Mouse (Mus musculus): ENCODE results near the gene Pef1. TPM values are rescaled to one million over a fixed set of nuclear protein-coding genes. Genes with fewer than 3 reads are reported as not detected.
A peak's percentile ranks its signal among the peaks of the same experiment; 100 is the strongest.

The Pef1 gene
- polyA plus RNA-seq, 1 experiment from 2014 or later = 68.0 TPM

- H3K4me2 ChIP-seq (ENCODE audit: low read length) = peak overlapping the region; percentile 58
- peak overlapping the region; percentile 65 for H3K9ac ChIP-seq (ENCODE audit: low read length)
- peak overlapping the region; percentile 80 to 91 for H3K27ac ChIP-seq (replicated peaks in 1 of 2; ENCODE audit: control insufficient read depth in 1 of 2, insufficient read depth in 1 of 2, low read depth in 2 of 2, low read length in 2 of 2)
- no peaks in the 10 kb centered on the region for H3K27me3 ChIP-seq (ENCODE audit: control insufficient read depth, insufficient read depth, low read length)
- 32% methylated on average over 16 of the region's 16 CpGs for WGBS
- H3K36me3 ChIP-seq (ENCODE audit: control insufficient read depth, insufficient read depth, low read length) = peaks cover 10% of the 10 kb centered on the region
- peak; percentile 66 for ATAC-seq (ENCODE audit: insufficient number of reproducible peaks, insufficient read depth, low FRiP score, low read depth)
- H3K4me3 ChIP-seq (ENCODE audit: control insufficient read depth in 1 of 2, insufficient read depth in 1 of 2, low read depth in 1 of 2, low read length in 2 of 2) = peak overlapping the region in 1 of 2 experiments; percentile 19; a peak in 2 of 4 replicates
- peaks cover 69 to 78% of the 10 kb centered on the region in 2 experiments for H3K4me1 ChIP-seq (ENCODE audit: control insufficient read depth in 2 of 2, insufficient read depth in 2 of 2, low read length in 2 of 2)
- no peaks in the 10 kb centered on the region for H3K9me3 ChIP-seq (ENCODE audit: control insufficient read depth, low read length)
Measured at GRCm38 (mm10) chr4:130168280-130169183, 66.2 kb downstream of the Pef1 start.

- Histone ChIP-seq H3K4me3 (ENCODE audit: control insufficient read depth in 1 of 2, insufficient read depth in 1 of 2, low read depth in 1 of 2, low read length in 2 of 2) (no peak overlapping the region), H3K27ac (replicated peaks in 1 of 2; ENCODE audit: control insufficient read depth in 1 of 2, insufficient read depth in 1 of 2, low read depth in 2 of 2, low read length in 2 of 2) (peak overlapping the region in 1 of 2 experiments; percentile 91; a peak in 1 of 4 replicates), H3K9me3 (ENCODE audit: control insufficient read depth, low read length) (no peaks in the 10 kb centered on the region), H3K27me3 (ENCODE audit: control insufficient read depth, insufficient read depth, low read length) (no peaks in the 10 kb centered on the region), H3K36me3 (ENCODE audit: control insufficient read depth, insufficient read depth, low read length) (peaks cover 10% of the 10 kb centered on the region), H3K4me1 (ENCODE audit: control insufficient read depth in 2 of 2, insufficient read depth in 2 of 2, low read length in 2 of 2) (peaks cover 70 to 79% of the 10 kb centered on the region in 2 experiments), H3K4me2 (ENCODE audit: low read length) (no peak overlapping the region), H3K9ac (ENCODE audit: low read length) (no peak overlapping the region)
- ATAC-seq (ENCODE audit: insufficient number of reproducible peaks, insufficient read depth, low FRiP score, low read depth) = no peak
- 89% methylated on average over 16 of the region's 16 CpGs for WGBS
Measured at GRCm38 (mm10) chr4:130169411-130169971, 67.1 kb downstream of the Pef1 start.

GRCm38 (mm10) chr4:130170362-130170761, 68.0 kb downstream of the Pef1 start:
- no peak overlapping the region for H3K4me3 ChIP-seq (ENCODE audit: control insufficient read depth in 1 of 2, insufficient read depth in 1 of 2, low read depth in 1 of 2, low read length in 2 of 2)
- H3K27ac ChIP-seq (replicated peaks in 1 of 2; ENCODE audit: control insufficient read depth in 1 of 2, insufficient read depth in 1 of 2, low read depth in 2 of 2, low read length in 2 of 2) = peak overlapping the region in 1 of 2 experiments; percentile 50; a peak in 1 of 4 replicates
- H3K4me1 ChIP-seq (ENCODE audit: control insufficient read depth in 2 of 2, insufficient read depth in 2 of 2, low read length in 2 of 2) = peaks cover 78 to 88% of the 10 kb centered on the region in 2 experiments
- H3K4me2 ChIP-seq (ENCODE audit: low read length) = no peak overlapping the region
- no peak for ATAC-seq (ENCODE audit: insufficient number of reproducible peaks, insufficient read depth, low FRiP score, low read depth)
- no peak overlapping the region for H3K9ac ChIP-seq (ENCODE audit: low read length)
- WGBS = 31% methylated on average over 4 of the region's 4 CpGs
- H3K27me3 ChIP-seq (ENCODE audit: control insufficient read depth, insufficient read depth, low read length) = no peaks in the 10 kb centered on the region
- H3K36me3 ChIP-seq (ENCODE audit: control insufficient read depth, insufficient read depth, low read length) = peaks cover 6% of the 10 kb centered on the region
- no peaks in the 10 kb centered on the region for H3K9me3 ChIP-seq (ENCODE audit: control insufficient read depth, low read length)

- Histone ChIP-seq H3K4me3 (ENCODE audit: control insufficient read depth in 1 of 2, insufficient read depth in 1 of 2, low read depth in 1 of 2, low read length in 2 of 2) (peak overlapping the region; percentile 4 to 6; a peak in 2 of 4 replicates), H3K4me2 (ENCODE audit: low read length) (peak overlapping the region; percentile 80), H3K4me1 (ENCODE audit: control insufficient read depth in 2 of 2, insufficient read depth in 2 of 2, low read length in 2 of 2) (peaks cover 80 to 89% of the 10 kb centered on the region in 2 experiments), H3K9ac (ENCODE audit: low read length) (peak overlapping the region; percentile 58), H3K27me3 (ENCODE audit: control insufficient read depth, insufficient read depth, low read length) (no peaks in the 10 kb centered on the region), H3K9me3 (ENCODE audit: control insufficient read depth, low read length) (no peaks in the 10 kb centered on the region), H3K36me3 (ENCODE audit: control insufficient read depth, insufficient read depth, low read length) (no peaks in the 10 kb centered on the region), H3K27ac (replicated peaks in 1 of 2; ENCODE audit: control insufficient read depth in 1 of 2, insufficient read depth in 1 of 2, low read depth in 2 of 2, low read length in 2 of 2) (peak overlapping the region; percentile 70 to 88)
- ATAC-seq (ENCODE audit: insufficient number of reproducible peaks, insufficient read depth, low FRiP score, low read depth) = peak; percentile 27
- WGBS = 12% methylated on average over 11 of the region's 11 CpGs
Measured at GRCm38 (mm10) chr4:130171951-130172765, 69.8 kb downstream of the Pef1 start.

- Histone ChIP-seq H3K4me3 (ENCODE audit: control insufficient read depth in 1 of 2, insufficient read depth in 1 of 2, low read depth in 1 of 2, low read length in 2 of 2) (peak overlapping the region; percentile 38 to 43; a peak in 2 of 4 replicates), H3K9ac (ENCODE audit: low read length) (peak overlapping the region; percentile 62), H3K4me2 (ENCODE audit: low read length) (peak overlapping the region; percentile 80), H3K4me1 (ENCODE audit: control insufficient read depth in 2 of 2, insufficient read depth in 2 of 2, low read length in 2 of 2) (peaks cover 76 to 85% of the 10 kb centered on the region in 2 experiments), H3K36me3 (ENCODE audit: control insufficient read depth, insufficient read depth, low read length) (no peaks in the 10 kb centered on the region), H3K27me3 (ENCODE audit: control insufficient read depth, insufficient read depth, low read length) (no peaks in the 10 kb centered on the region), H3K27ac (replicated peaks in 1 of 2; ENCODE audit: control insufficient read depth in 1 of 2, insufficient read depth in 1 of 2, low read depth in 2 of 2, low read length in 2 of 2) (peak overlapping the region in 1 of 2 experiments; percentile 88; a peak in 2 of 4 replicates), H3K9me3 (ENCODE audit: control insufficient read depth, low read length) (no peaks in the 10 kb centered on the region)
- WGBS = 67% methylated on average over 11 of the region's 11 CpGs
- ATAC-seq (ENCODE audit: insufficient number of reproducible peaks, insufficient read depth, low FRiP score, low read depth) = no peak
Measured at GRCm38 (mm10) chr4:130173060-130173822, 70.9 kb downstream of the Pef1 start.

- peak overlapping the region; percentile 80 for H3K4me2 ChIP-seq (ENCODE audit: low read length)
- H3K36me3 ChIP-seq (ENCODE audit: control insufficient read depth, insufficient read depth, low read length) = no peaks in the 10 kb centered on the region
- H3K27me3 ChIP-seq (ENCODE audit: control insufficient read depth, insufficient read depth, low read length) = no peaks in the 10 kb centered on the region
- WGBS = 50% methylated on average over 19 of the region's 19 CpGs
- no peaks in the 10 kb centered on the region for H3K9me3 ChIP-seq (ENCODE audit: control insufficient read depth, low read length)
- peaks cover 70 to 79% of the 10 kb centered on the region in 2 experiments for H3K4me1 ChIP-seq (ENCODE audit: control insufficient read depth in 2 of 2, insufficient read depth in 2 of 2, low read length in 2 of 2)
- H3K9ac ChIP-seq (ENCODE audit: low read length) = peak overlapping the region; percentile 62
- peak overlapping the region; percentile 1 to 55; a peak in 3 of 4 replicates for H3K27ac ChIP-seq (replicated peaks in 1 of 2; ENCODE audit: control insufficient read depth in 1 of 2, insufficient read depth in 1 of 2, low read depth in 2 of 2, low read length in 2 of 2)
- no peak for ATAC-seq (ENCODE audit: insufficient number of reproducible peaks, insufficient read depth, low FRiP score, low read depth)
- peak overlapping the region; percentile 38 to 43 for H3K4me3 ChIP-seq (ENCODE audit: control insufficient read depth in 1 of 2, insufficient read depth in 1 of 2, low read depth in 1 of 2, low read length in 2 of 2)
Measured at GRCm38 (mm10) chr4:130173911-130174311, 71.6 kb downstream of the Pef1 start.
